Mouse (Mus musculus) MEL (cell line): ENCODE measurements around the gene Syt11. TPM values are rescaled to one million over a fixed set of nuclear protein-coding genes. Genes with fewer than 3 reads are reported as not detected.

Experiments
- DNase-seq: peaks from one replicate; pipeline ENCODE4 v3.0.0; 2011; ENCODE audit warnings: low read depth, low spot score
- H3K27ac ChIP-seq: 2 replicates; pipeline ENCODE4 v1.5.1; 2012; ENCODE audit warnings: low read depth, mild to moderate bottlenecking, control low read depth, low read length, moderate library complexity; ENCODE audit not compliant: control insufficient read depth
- H3K27me3 ChIP-seq, 2 experiments: fragments of 150-350 bp in 1 of 2; sonication (generic) in 1 of 2; 2 replicates each; pipeline ENCODE4 v1.6.1; 2012; ENCODE audit warnings: low read length in 2 of 2, mild to moderate bottlenecking in 2 of 2, improper control_type of control experiment in 1 of 2, moderate library complexity in 1 of 2; ENCODE audit not compliant: insufficient read depth in 2 of 2, control insufficient read depth in 1 of 2
- H3K36me3 ChIP-seq, 2 experiments: 2 replicates each; pipeline ENCODE4 v1.6.1; 2012 to 2014; ENCODE audit warnings: low read length in 2 of 2, improper control_type of control experiment in 1 of 2, inconsistent platforms in 1 of 2, mild to moderate bottlenecking in 1 of 2; ENCODE audit not compliant: insufficient read depth in 2 of 2, control insufficient read depth in 1 of 2
- H3K4me1 ChIP-seq, 2 experiments: fragments of 150-350 bp in 1 of 2; sonication (generic) in 1 of 2; 2 replicates each; pipeline ENCODE4 v1.6.1; 2012; ENCODE audit warnings: low read length in 2 of 2, improper control_type of control experiment in 1 of 2, mild to moderate bottlenecking in 1 of 2; ENCODE audit not compliant: insufficient read depth in 2 of 2, control insufficient read depth in 1 of 2
- H3K4me3 ChIP-seq, 2 experiments: fragments of 150-350 bp in 1 of 2; sonication (generic) in 1 of 2; 2 replicates each; pipeline ENCODE4 v1.5.1; 2012; ENCODE audit warnings: low read depth in 2 of 2, low read length in 2 of 2, mild to moderate bottlenecking in 2 of 2, moderate library complexity in 2 of 2, control low read depth in 1 of 2, improper control_type of control experiment in 1 of 2; ENCODE audit not compliant: control insufficient read depth in 1 of 2, insufficient read depth in 1 of 2
- H3K79me2 ChIP-seq: 2 replicates; pipeline ENCODE4 v1.6.1; 2012; ENCODE audit warnings: mild to moderate bottlenecking, low read length, moderate library complexity; ENCODE audit not compliant: control insufficient read depth, poor library complexity, insufficient read depth
- H3K9ac ChIP-seq: 2 replicates; pipeline ENCODE4 v1.6.1; 2012; ENCODE audit warnings: low read depth, mild to moderate bottlenecking, control low read depth, low read length, moderate library complexity; ENCODE audit not compliant: control insufficient read depth, poor library complexity, severe bottlenecking
- H3K9me3 ChIP-seq: fragments of 150-350 bp; sonication (generic); replicated peaks from 2 replicates; pipeline ENCODE4 v1.6.1; 2012; ENCODE audit warnings: mild to moderate bottlenecking, low read length, improper control_type of control experiment, moderate library complexity; ENCODE audit not compliant: insufficient read depth
- BHLHE40 ChIP-seq: IDR thresholded peaks from 2 replicates; pipeline ENCODE4 v1.6.1; 2012; ENCODE audit warnings: low read depth, mild to moderate bottlenecking, inconsistent platforms, low read length, improper control_type of control experiment, borderline replicate concordance
- ELF1 ChIP-seq: IDR thresholded peaks from 2 replicates; pipeline ENCODE4 v1.6.1; 2014; ENCODE audit warnings: low read depth, mild to moderate bottlenecking, inconsistent platforms, low read length, improper control_type of control experiment, moderate library complexity
- EP300 ChIP-seq, 2 experiments: IDR thresholded peaks; 2 replicates each; pipeline ENCODE4 v1.6.1; 2011; ENCODE audit warnings: improper control_type of control experiment in 2 of 2, low read length in 2 of 2, low read depth in 1 of 2, mild to moderate bottlenecking in 1 of 2
- ETS1 ChIP-seq: IDR thresholded peaks from 2 replicates; pipeline ENCODE4 v1.6.1; 2012; ENCODE audit warnings: low read depth, mild to moderate bottlenecking, inconsistent platforms, low read length, improper control_type of control experiment, moderate library complexity
- GABPA ChIP-seq: IDR thresholded peaks from 2 replicates; pipeline ENCODE4 v1.6.1; 2012; ENCODE audit warnings: low read depth, mild to moderate bottlenecking, inconsistent platforms, low read length, improper control_type of control experiment, moderate library complexity
- GATA1 ChIP-seq: IDR thresholded peaks from 2 replicates; pipeline ENCODE4 v1.6.1; 2011; ENCODE audit warnings: low read depth, low read length, improper control_type of control experiment
- KAT2A ChIP-seq: conservative IDR thresholded peaks from 2 replicates; pipeline ENCODE4 v1.6.1; 2012; ENCODE audit warnings: low read depth, low read length, improper control_type of control experiment, inconsistent platforms
- MAZ ChIP-seq: IDR thresholded peaks from 2 replicates; pipeline ENCODE4 v1.6.1; 2012; ENCODE audit warnings: low read depth, mild to moderate bottlenecking, inconsistent platforms, low read length, improper control_type of control experiment
- MEF2A ChIP-seq: IDR thresholded peaks from 2 replicates; pipeline ENCODE4 v1.6.1; 2014; ENCODE audit warnings: low read depth, mild to moderate bottlenecking, inconsistent platforms, low read length, improper control_type of control experiment; ENCODE audit not compliant: poor library complexity, insufficient replicate concordance, severe bottlenecking; ENCODE audit errors: extremely low read depth
- MYC ChIP-seq: IDR thresholded peaks from 2 replicates; pipeline ENCODE4 v1.6.1; 2011; ENCODE audit warnings: low read depth, mild to moderate bottlenecking, low read length, improper control_type of control experiment, moderate library complexity
- NRF1 ChIP-seq: IDR thresholded peaks from 2 replicates; pipeline ENCODE4 v1.6.1; 2014; ENCODE audit warnings: low read depth, mild to moderate bottlenecking, inconsistent platforms, low read length, improper control_type of control experiment, moderate library complexity; ENCODE audit not compliant: poor library complexity, insufficient read depth, severe bottlenecking
- POLR2A ChIP-seq, 2 experiments: IDR thresholded peaks; 2 replicates each; pipeline ENCODE4 v1.6.1; 2011 to 2012; ENCODE audit warnings: low read length in 2 of 2, mild to moderate bottlenecking in 2 of 2, control low read depth in 1 of 2, improper control_type of control experiment in 1 of 2, low read depth in 1 of 2, moderate library complexity in 1 of 2; ENCODE audit not compliant: control insufficient read depth in 1 of 2, insufficient read depth in 1 of 2, poor library complexity in 1 of 2
- POLR2AphosphoS5 ChIP-seq: IDR thresholded peaks from 2 replicates; pipeline ENCODE4 v1.6.1; 2012; ENCODE audit warnings: low read depth, borderline replicate concordance, mild to moderate bottlenecking, inconsistent platforms, low read length, moderate library complexity, mixed read lengths
- RAD21 ChIP-seq: IDR thresholded peaks from 2 replicates; pipeline ENCODE4 v1.6.1; 2011; ENCODE audit warnings: mild to moderate bottlenecking, low read depth, low read length, improper control_type of control experiment
- RCOR1 ChIP-seq: IDR thresholded peaks from 2 replicates; pipeline ENCODE4 v1.6.1; 2012; ENCODE audit warnings: low read depth, mild to moderate bottlenecking, inconsistent platforms, low read length, improper control_type of control experiment
- SIN3A ChIP-seq: IDR thresholded peaks from 2 replicates; pipeline ENCODE4 v1.6.1; 2012; ENCODE audit warnings: low read length, improper control_type of control experiment, inconsistent platforms
- SMC3 ChIP-seq: IDR thresholded peaks from 2 replicates; pipeline ENCODE4 v1.6.1; 2011; ENCODE audit warnings: low read depth, low read length, improper control_type of control experiment
- TAL1 ChIP-seq: IDR thresholded peaks from 2 replicates; pipeline ENCODE4 v1.6.1; 2012; ENCODE audit warnings: mild to moderate bottlenecking, inconsistent platforms, low read length, moderate library complexity, mixed read lengths
- TBP ChIP-seq: IDR thresholded peaks from 2 replicates; pipeline ENCODE4 v1.8.0; 2011; ENCODE audit warnings: low read depth, low read length, improper control_type of control experiment
- TCF12 ChIP-seq: IDR thresholded peaks from 2 replicates; pipeline ENCODE4 v1.6.1; 2014; ENCODE audit warnings: low read depth, mild to moderate bottlenecking, inconsistent platforms, low read length, improper control_type of control experiment, moderate library complexity
- UBTF ChIP-seq: IDR thresholded peaks from 2 replicates; pipeline ENCODE4 v1.6.1; 2012; ENCODE audit warnings: low read depth, mild to moderate bottlenecking, inconsistent platforms, low read length, improper control_type of control experiment, moderate library complexity, borderline replicate concordance; ENCODE audit not compliant: insufficient read depth
- USF1 ChIP-seq: IDR thresholded peaks from 2 replicates; pipeline ENCODE4 v1.6.1; 2014; ENCODE audit warnings: low read depth, mild to moderate bottlenecking, inconsistent platforms, low read length, improper control_type of control experiment, moderate library complexity
- ZMIZ1 ChIP-seq: IDR thresholded peaks from 2 replicates; pipeline ENCODE4 v1.6.1; 2012; ENCODE audit warnings: low read depth, mild to moderate bottlenecking, inconsistent platforms, low read length, improper control_type of control experiment, moderate library complexity
- ZNF384 ChIP-seq: IDR thresholded peaks from 2 replicates; pipeline ENCODE4 v1.6.1; 2012; ENCODE audit warnings: low read depth, mild to moderate bottlenecking, inconsistent platforms, low read length, improper control_type of control experiment
- polyA plus RNA-seq, 2 experiments: library from polyadenylated mRNA; stranded (reverse) in 1 of 2; unstranded in 1 of 2; fragments of >175 nt in 1 of 2; fragments of >200 nt in 1 of 2; gene quantifications; 2 replicates each; pipeline versions ENCODE4 v1.2.1 to v1.2.4; 2012; ENCODE audit warnings: low replicate concordance in 2 of 2, low read depth in 1 of 2; ENCODE audit not compliant: insufficient read length in 2 of 2, insufficient read depth in 1 of 2, missing spikeins in 1 of 2
- total RNA-seq: library from RNA; depleted of rRNA; stranded (reverse); fragments of 300-350 nt; gene quantifications from 2 replicates; pipeline ENCODE4 v1.2.3, GENCODE M21; 2012

The Syt11 gene
- total and polyA plus RNA-seq, 3 experiments, result 0.19 to 1.4 TPM; not detected in 1

GRCm38 (mm10) chr3:88762401-88762831, 12.5 kb downstream of the Syt11 start (continued):
- TF ChIP-seq GABPA, result no peak
- TF ChIP-seq ZMIZ1, result no peak
- TF ChIP-seq MYC, result no peak
- no peak for TF ChIP-seq POLR2AphosphoS5
- TF ChIP-seq BHLHE40, result no peak
- 0 out of 2 replicates have a peak, but pooled peaks have one; percentile 8 for TF ChIP-seq SMC3
- no peak for TF ChIP-seq RCOR1
- peak; percentile 28 for TF ChIP-seq RAD21
- no peak for TF ChIP-seq ETS1
- no peak for TF ChIP-seq MAZ
- TF ChIP-seq ELF1, result no peak
- no peak for TF ChIP-seq GATA1

GRCm38 (mm10) chr3:88761619-88762018, 13.3 kb downstream of the Syt11 start:
- no peak for DNase-seq
- no peak overlapping the region for H3K9ac ChIP-seq
- H3K4me3 ChIP-seq, result no peak overlapping the region

GRCm38 (mm10) chr3:88758045-88758500, 16.9 kb downstream of the Syt11 start:
- no peaks in the 10 kb centered on the region for H3K27me3 ChIP-seq
- no peaks in the 10 kb centered on the region for H3K9me3 ChIP-seq
- peak overlapping the region; percentile 31 for H3K27ac ChIP-seq
- H3K4me3 ChIP-seq, result peak overlapping the region; percentile 17 to 31; a peak in 3 of 4 replicates
- peaks cover 0 to 13% of the 10 kb centered on the region in 2 experiments; a peak in 2 of 4 replicates for H3K36me3 ChIP-seq
- peak overlapping the region; percentile 43 for H3K9ac ChIP-seq
- peaks cover 8 to 14% of the 10 kb centered on the region in 2 experiments; a peak in 3 of 4 replicates for H3K4me1 ChIP-seq
- no peaks in the 10 kb centered on the region for H3K79me2 ChIP-seq
- TF ChIP-seq TBP, result peak; percentile 87
- 0 out of 2 replicates have a peak, but pooled peaks have one; percentile 41 for TF ChIP-seq UBTF
- TF ChIP-seq TCF12, result peak; percentile 69
- TF ChIP-seq POLR2A (IDR thresholded peaks at IDR 0.05; ENCODE audit: control insufficient read depth in 1 of 2, insufficient read depth in 1 of 2, low read depth in 1 of 2, low read length in 2 of 2, poor library complexity in 1 of 2), result no peak
- TF ChIP-seq GATA1, result peak; percentile 78
- 0 out of 2 replicates have a peak, but pooled peaks have one; percentile 31 for TF ChIP-seq SIN3A
- TF ChIP-seq EP300 (IDR thresholded peaks at IDR 0.05; ENCODE audit: low read depth in 1 of 2, low read length in 2 of 2), result peak; percentile 72 to 76
- TF ChIP-seq TAL1, result peak; percentile 92
- peak; percentile 70; the same call in 1 of the 2 replicates for TF ChIP-seq RCOR1
- TF ChIP-seq ZNF384, result no peak
- TF ChIP-seq USF1, result no peak
- no peak for TF ChIP-seq NRF1
- DNase-seq, result peak; percentile 71

More at GRCm38 (mm10) chr3:88761619-88762018, 13.3 kb downstream of the Syt11 start:
- Histone ChIP-seq H3K36me3 (peaks cover 0 to 13% of the 10 kb centered on the region in 2 experiments; a peak in 2 of 4 replicates), H3K9me3 (no peaks in the 10 kb centered on the region), H3K4me1 (peaks cover 8 to 14% of the 10 kb centered on the region in 2 experiments; a peak in 3 of 4 replicates), H3K27me3 (no peaks in the 10 kb centered on the region), H3K27ac (no peak overlapping the region), H3K79me2 (no peaks in the 10 kb centered on the region)
- TF ChIP-seq EP300 (IDR thresholded peaks at IDR 0.05; ENCODE audit: low read depth in 1 of 2, low read length in 2 of 2) (no peak), KAT2A (no peak), MEF2A (no peak), GATA1 (no peak), TCF12 (no peak)
